Mouse (Mus musculus) CH12.LX (cell line): ENCODE measurements around the gene Tfap2e.

ENCODE experiments used
- CTCF ChIP-seq, 2 experiments: IDR thresholded peaks in 1 of 2; conservative IDR thresholded peaks in 1 of 2; 2 replicates each; pipeline ENCODE4 v1.5.1; 2011 to 2012; ENCODE audit warnings: low read depth in 2 of 2, low read length in 2 of 2, improper control_type of control experiment in 1 of 2, inconsistent platforms in 1 of 2, mild to moderate bottlenecking in 1 of 2, moderate library complexity in 1 of 2
- E2F4 ChIP-seq: IDR thresholded peaks from 2 replicates; pipeline ENCODE4 v1.6.1; 2011; ENCODE audit warnings: low read depth, low read length, improper control_type of control experiment; ENCODE audit not compliant: insufficient replicate concordance
- KAT2A ChIP-seq: IDR thresholded peaks from 2 replicates; pipeline ENCODE4 v1.6.1; 2012; ENCODE audit warnings: low read length, improper control_type of control experiment, inconsistent platforms; ENCODE audit not compliant: insufficient replicate concordance
- MAZ ChIP-seq: IDR thresholded peaks from 2 replicates; pipeline ENCODE4 v1.6.1; 2012; ENCODE audit warnings: low read depth, mild to moderate bottlenecking, inconsistent platforms, low read length, improper control_type of control experiment, moderate library complexity
- NRF1 ChIP-seq: IDR thresholded peaks from 2 replicates; pipeline ENCODE4 v1.6.1; 2014; ENCODE audit warnings: low read depth, mild to moderate bottlenecking, inconsistent platforms, low read length, improper control_type of control experiment, moderate library complexity
- POLR2A ChIP-seq: IDR thresholded peaks from 2 replicates; pipeline ENCODE4 v1.6.1; 2011; ENCODE audit warnings: low read depth, mild to moderate bottlenecking, improper control_type of control experiment, low read length
- POLR2AphosphoS2 ChIP-seq: IDR thresholded peaks from 2 replicates; pipeline ENCODE4 v1.6.1; 2011; ENCODE audit warnings: low read depth, low read length, improper control_type of control experiment
- RAD21 ChIP-seq: IDR thresholded peaks from 2 replicates; pipeline ENCODE4 v1.6.1; 2011; ENCODE audit warnings: low read depth, mild to moderate bottlenecking, low read length, improper control_type of control experiment, moderate library complexity
- RCOR1 ChIP-seq: conservative IDR thresholded peaks from 2 replicates; pipeline ENCODE4 v1.6.1; 2012; ENCODE audit warnings: low read depth, mild to moderate bottlenecking, inconsistent platforms, low read length, improper control_type of control experiment
- SMC3 ChIP-seq: IDR thresholded peaks from 2 replicates; pipeline ENCODE4 v1.6.1; 2011; ENCODE audit warnings: low read depth, low read length, improper control_type of control experiment
- USF2 ChIP-seq: conservative IDR thresholded peaks from 2 replicates; pipeline ENCODE4 v1.6.1; 2011; ENCODE audit warnings: low read depth, low read length, improper control_type of control experiment
- ZNF384 ChIP-seq: IDR thresholded peaks from 2 replicates; pipeline ENCODE4 v1.6.1; 2012; ENCODE audit warnings: low read depth, low read length, improper control_type of control experiment, inconsistent platforms

DNA sequence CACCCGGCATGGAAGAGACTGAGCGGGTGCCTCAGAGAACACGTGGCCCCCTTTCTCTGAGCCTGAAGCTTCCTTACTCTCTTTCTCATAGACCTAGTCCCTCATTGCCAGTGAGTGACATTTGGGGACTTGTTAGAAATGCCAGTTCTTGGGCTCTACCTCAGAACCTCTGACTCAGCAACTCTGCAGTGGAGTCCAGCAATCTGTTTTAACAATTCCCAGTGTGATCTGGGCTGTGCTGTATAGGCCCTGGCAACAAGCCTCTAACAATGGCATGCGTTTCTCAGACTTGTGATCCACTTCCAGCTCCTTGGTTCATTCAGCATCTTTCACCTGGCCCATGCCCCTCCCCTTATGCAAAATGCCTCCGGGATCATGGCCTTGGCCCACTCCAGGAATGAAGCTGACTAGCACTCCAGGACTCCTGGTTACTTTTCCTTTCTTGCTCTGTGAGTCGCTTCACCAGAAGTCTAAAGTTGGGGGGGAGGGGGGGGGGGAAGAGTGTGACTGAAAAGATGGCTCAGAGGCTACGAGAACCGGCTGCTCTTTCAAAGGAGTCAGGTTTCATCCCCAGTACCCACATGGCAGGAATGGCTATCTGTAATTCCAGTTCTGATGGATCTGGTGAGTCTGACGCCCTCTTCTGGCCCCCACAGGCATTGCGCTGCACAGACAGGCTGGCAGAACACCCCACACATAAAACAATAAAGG, 4.1 kb upstream of the Tfap2e start:
- no peak for TF ChIP-seq NRF1
- TF ChIP-seq CTCF (conservative IDR thresholded peaks at IDR 0.05 in 1 of 2, IDR thresholded peaks at IDR 0.05 in 1 of 2; ENCODE audit: low read depth in 2 of 2, low read length in 2 of 2): peak in 1 of 2 experiments; percentile 58; a peak in 2 of 4 replicates
- TF ChIP-seq RCOR1: no peak
- TF ChIP-seq KAT2A: no peak
- no peak for TF ChIP-seq POLR2A
- no peak for TF ChIP-seq USF2
- no peak for TF ChIP-seq E2F4
- no peak for TF ChIP-seq MAZ
- TF ChIP-seq ZNF384: no peak
- no peak for TF ChIP-seq POLR2AphosphoS2
- TF ChIP-seq SMC3: peak; percentile 53
- TF ChIP-seq RAD21: no peak; the same call in none of the 2 replicates
